Mouse (Mus musculus): ENCODE data around the gene Gpr135.

- TF ChIP-seq FLI1 (IDR thresholded peaks at IDR 0.05; ENCODE audit: low read length) (no peak), GATA1 (IDR thresholded peaks at IDR 0.05; ENCODE audit: borderline replicate concordance, low read length) (no peak)
These were observed 11.4 kb upstream of the Gpr135 start for GRCm38 (mm10) chr12:72082370-72082769.
